Mouse (Mus musculus) liver, embryonic 12.5 days (tissue): Measurements from ENCODE around the gene Cox5b. TPM values are rescaled to one million over a fixed set of nuclear protein-coding genes. Genes with fewer than 3 reads are reported as not detected.

Experiments used
- ATAC-seq: fragments of 200-750 bp; cut with Nextera tagmentation; 2 replicates; pipeline ENCODE4 v1.8.0; 2017; ENCODE audit warnings: moderate number of reproducible peaks, mild to moderate bottlenecking, moderate library complexity
- H3K27ac ChIP-seq: fragments of 300-500 bp; sonication (generic); 2 replicates; pipeline ENCODE4 v1.5.1; 2016; ENCODE audit warnings: mild to moderate bottlenecking
- H3K27me3 ChIP-seq: fragments of 300-500 bp; sonication (generic); replicated peaks from 2 replicates; pipeline ENCODE4 v1.6.1; 2016; ENCODE audit warnings: mild to moderate bottlenecking, moderate library complexity
- H3K36me3 ChIP-seq: fragments of 300-500 bp; sonication (generic); 2 replicates; pipeline ENCODE4 v1.6.1; 2016; ENCODE audit warnings: mild to moderate bottlenecking, moderate library complexity
- H3K4me1 ChIP-seq: fragments of 300-500 bp; sonication (generic); 2 replicates; pipeline ENCODE4 v1.6.1; 2016
- H3K4me2 ChIP-seq: fragments of 300-500 bp; sonication (generic); 2 replicates; pipeline ENCODE4 v1.6.1; 2016; ENCODE audit warnings: mild to moderate bottlenecking, moderate library complexity
- H3K4me3 ChIP-seq: fragments of 300-500 bp; sonication (generic); 2 replicates; pipeline ENCODE4 v1.5.1; 2016; ENCODE audit warnings: mild to moderate bottlenecking, moderate library complexity
- H3K9ac ChIP-seq: fragments of 300-500 bp; sonication (generic); 2 replicates; pipeline ENCODE4 v1.6.1; 2016; ENCODE audit warnings: mild to moderate bottlenecking, moderate library complexity
- H3K9me3 ChIP-seq: fragments of 300-500 bp; sonication (generic); replicated peaks from 2 replicates; pipeline ENCODE4 v1.6.1; 2016; ENCODE audit warnings: mild to moderate bottlenecking, moderate library complexity
- WGBS: fragments of 180-500 bp; shearing (Covaris S2); methylation state at CpG from one replicate; pipeline ENCODE4 v1.1.7; 2016; ENCODE audit not compliant: insufficient replicate concordance; 5-methylcytosine and 5-hydroxymethylcytosine counted together
- microRNA-seq: library from miRNA; unstranded; fragments of <30 nt; microRNA quantifications from one replicate; pipeline ENCODE4, GENCODE M21; 2017
- polyA plus RNA-seq: library from polyadenylated mRNA; unstranded; fragments of >200 nt; fragmentation: Nextera tagmentation; extraction: Ambion mirVana; gene quantifications from 2 replicates; pipeline ENCODE4 v1.2.1, GENCODE M21; 2016

Gene Cox5b
- polyA plus RNA-seq, 1 experiment from 2014 or later = 538 TPM

GRCm38 (mm10) chr1:36737300-36737699 is 46.1 kb downstream of the Cox5b start:
- Histone ChIP-seq H3K9ac (no peak overlapping the region), H3K27ac (no peak overlapping the region), H3K27me3 (peaks cover 23% of the 10 kb centered on the region), H3K36me3 (no peaks in the 10 kb centered on the region), H3K4me1 (no peaks in the 10 kb centered on the region), H3K4me2 (no peak overlapping the region), H3K9me3 (no peaks in the 10 kb centered on the region), H3K4me3 (no peak overlapping the region)
- WGBS = 11% methylated on average over 4 of the region's 4 CpGs
- ATAC-seq = no peak

- no peak overlapping the region for H3K4me3 ChIP-seq
- no peak overlapping the region for H3K27ac ChIP-seq
- H3K9me3 ChIP-seq = no peaks in the 10 kb centered on the region
- H3K27me3 ChIP-seq = peaks cover 41% of the 10 kb centered on the region
- no peaks in the 10 kb centered on the region for H3K36me3 ChIP-seq
- WGBS = 64% methylated on average over 5 of the region's 5 CpGs
- H3K9ac ChIP-seq = no peak overlapping the region
- ATAC-seq = no peak
- H3K4me1 ChIP-seq = 0 out of 2 replicates have a peak, but pooled peaks cover under 1% of the 10 kb centered on the region
- H3K4me2 ChIP-seq = no peak overlapping the region
Measured at GRCm38 (mm10) chr1:36739231-36739630, 48.0 kb downstream of the Cox5b start.

- Histone ChIP-seq H3K27me3 (peaks cover 44% of the 10 kb centered on the region), H3K9me3 (no peaks in the 10 kb centered on the region), H3K4me3 (no peak overlapping the region), H3K27ac (no peak overlapping the region), H3K4me2 (no peak overlapping the region), H3K36me3 (no peaks in the 10 kb centered on the region), H3K4me1 (peaks cover 6% of the 10 kb centered on the region; the same call in 1 of the 2 replicates), H3K9ac (no peak overlapping the region)
- no peak for ATAC-seq
- 43% methylated on average over 9 of the region's 9 CpGs for WGBS
Measured at GRCm38 (mm10) chr1:36743046-36743445, 51.8 kb downstream of the Cox5b start.

Small RNAs within 50 kb of the gene (microRNA-seq; reads per million reads assigned to microRNA genes)
- gene Gm24133 = not detected

Other genes with a start within 250 kb of the Cox5b start
- 20.9 and 22.8 TPM in 2 replicates for gene Lman2l, start 246.2 kb upstream of the Cox5b start, polyA plus RNA-seq
- gene Cnnm4, start 219.8 kb upstream of the Cox5b start, polyA plus RNA-seq = 3.8 and 4.0 TPM in 2 replicates
- gene Cnnm3, start 179.6 kb upstream of the Cox5b start, polyA plus RNA-seq = 1.3 and 1.5 TPM in 2 replicates
- 4.0 and 6.9 TPM in 2 replicates for gene Ankrd23, start 154.6 kb upstream of the Cox5b start, polyA plus RNA-seq
- 0.15 and 0.29 TPM in 2 replicates for gene Gm42417, start 152.0 kb upstream of the Cox5b start, polyA plus RNA-seq
- 9.0 and 10.5 TPM in 2 replicates for gene Ankrd39, start 144.0 kb upstream of the Cox5b start, polyA plus RNA-seq
- 3.9 TPM in 2 replicates for gene Sema4c, start 133.1 kb upstream of the Cox5b start, polyA plus RNA-seq
- 0.20 TPM in 1 of 2 replicates, not detected in the other for gene Fam178b, start 8.3 kb upstream of the Cox5b start, polyA plus RNA-seq
- 0.11 TPM in 1 of 2 replicates, not detected in the other for gene 4933424G06Rik, start 18.7 kb downstream of the Cox5b start, polyA plus RNA-seq
- gene Actr1b, start 23.0 kb downstream of the Cox5b start, polyA plus RNA-seq = 47.2 and 47.9 TPM in 2 replicates
- gene Zap70, start 70.3 kb downstream of the Cox5b start, polyA plus RNA-seq = not detected in 2 replicates